Mouse (Mus musculus) erythroblast, embryonic 14.5 days (primary cell): ENCODE results near the gene Slco2b1.

Experiments used
- GATA1 ChIP-seq: IDR thresholded peaks from 2 replicates; pipeline ENCODE4 v1.6.1; 2012; ENCODE audit warnings: low read length, inconsistent platforms, mixed read lengths
- TAL1 ChIP-seq: IDR thresholded peaks from 3 replicates; pipeline ENCODE4 v1.6.1; 2012; ENCODE audit warnings: low read length, inconsistent platforms, mixed read lengths

DNA sequence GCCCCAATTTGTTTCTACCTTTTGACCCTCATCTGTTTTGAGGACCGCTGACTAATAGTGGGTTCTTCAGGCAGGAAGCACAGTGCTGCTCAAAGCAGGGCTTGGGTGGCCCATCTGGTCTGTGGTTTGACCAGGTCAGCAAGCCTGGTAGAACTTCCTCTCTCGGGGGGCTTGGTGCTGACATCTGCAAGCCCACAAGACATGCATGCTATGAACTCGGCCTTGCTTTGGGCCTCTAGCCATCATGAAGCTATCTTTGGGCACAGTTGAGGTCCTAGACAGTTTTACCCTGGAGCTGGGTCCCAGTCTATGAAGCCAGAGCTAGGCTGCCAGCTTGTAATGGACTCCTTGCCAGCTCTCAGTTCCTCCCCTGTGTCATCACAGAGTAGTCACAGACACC, 36.2 kb downstream of the Slco2b1 start:
- TF ChIP-seq GATA1 = no peak
- TF ChIP-seq TAL1 = no peak
